Mouse (Mus musculus): ENCODE data around the gene Gm28845. TPM values are rescaled to one million over a fixed set of nuclear protein-coding genes. Genes with fewer than 3 reads are reported as not detected.

Gene Gm28845
- polyA plus RNA-seq (2014; fragmentation: Illumina TruSeq; extraction: RNeasy Lipid Tissue Mini Kit (QIAGEN cat#74804); ENCODE audit: low read depth, low replicate concordance), result not detected

GRCm38 (mm10) chr1:65119438-65119837, at the start of gene Gm28845:
Gene Gm28845 (minus strand): TSS chr1:65119558.

GRCm38 (mm10) chr1:65122574-65123372, 3.4 kb upstream of the Gm28845 start, which contains the start of gene D630023F18Rik:
Gene D630023F18Rik (minus strand): TSS chr1:65123214.

DNA sequence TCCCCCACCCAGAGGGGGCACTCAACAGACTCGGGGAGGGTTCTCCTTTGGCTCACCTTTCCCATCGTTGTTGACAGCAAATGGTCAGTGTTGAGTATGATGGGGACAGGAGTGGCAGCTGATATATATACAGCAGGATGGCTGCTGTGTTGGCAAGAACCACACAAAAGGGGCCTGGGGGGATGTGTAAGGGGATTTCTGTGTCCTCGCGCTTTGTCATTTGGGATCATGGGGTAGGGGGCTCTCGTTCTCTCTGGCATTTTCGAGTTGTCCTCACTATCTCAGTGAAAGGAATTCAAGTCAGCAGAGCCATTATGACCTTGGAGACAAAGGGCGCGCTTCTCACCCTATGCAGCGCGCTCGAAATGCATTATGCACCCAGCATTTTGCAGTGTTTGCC, 16.1 kb downstream of the Gm28845 start, which contains the start of gene Cryga:
Gene Cryga (minus strand): TSS at position 101 of the 400 bp plus-strand sequence.

GRCm38 (mm10) chr1:65082188-65082587, 37.2 kb downstream of the Gm28845 start, which contains the start of gene Crygb:
Gene Crygb (minus strand): TSS chr1:65082288.

GRCm38 (mm10) chr1:65073589-65073988, 45.8 kb downstream of the Gm28845 start, which contains the start of gene Crygc:
Gene Crygc (minus strand): TSS chr1:65073689.

GRCm38 (mm10) chr1:65063352-65063751, 56.0 kb downstream of the Gm28845 start, which contains the start of gene Crygd:
Gene Crygd (minus strand): TSS chr1:65063452.

DNA sequence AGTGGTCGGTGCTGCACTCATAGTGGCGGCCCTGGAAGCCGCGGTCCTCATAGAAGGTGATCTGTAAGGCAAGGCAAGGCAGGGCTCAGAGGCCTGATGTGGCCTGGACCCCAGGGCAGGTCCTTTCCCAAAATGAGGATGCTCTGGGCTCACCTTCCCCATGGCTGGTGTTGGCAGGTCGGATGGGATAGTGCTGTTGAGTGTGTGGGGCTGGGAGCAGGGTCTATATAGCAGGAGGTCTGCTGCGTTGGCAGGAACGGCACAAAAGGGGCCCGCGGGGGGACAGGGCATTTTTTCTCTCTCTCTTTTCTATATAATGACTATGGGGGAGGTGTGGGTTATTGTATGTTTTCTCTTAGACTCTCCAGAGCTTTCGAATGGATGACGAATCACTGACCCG, 68.4 kb downstream of the Gm28845 start, which contains the start of gene Cryge:
Gene Cryge (minus strand): TSS at position 198 of the 400 bp plus-strand sequence.

Other genes with a start within 250 kb of the Gm28845 start
- gene Plekhm3, start 162.7 kb downstream of the Gm28845 start, polyA plus RNA-seq (2014; fragmentation: Illumina TruSeq; extraction: RNeasy Lipid Tissue Mini Kit (QIAGEN cat#74804); ENCODE audit: low read depth, low replicate concordance), result 2.7 TPM
- 234 TPM for gene Akr1cl, start 86.8 kb downstream of the Gm28845 start, polyA plus RNA-seq (2014; fragmentation: Illumina TruSeq; extraction: RNeasy Lipid Tissue Mini Kit (QIAGEN cat#74804); ENCODE audit: low read depth, low replicate concordance)
- gene Cryge, start 68.4 kb downstream of the Gm28845 start, polyA plus RNA-seq (2014; fragmentation: Illumina TruSeq; extraction: RNeasy Lipid Tissue Mini Kit (QIAGEN cat#74804); ENCODE audit: low read depth, low replicate concordance), result not detected
- not detected for gene Crygd, start 56.1 kb downstream of the Gm28845 start, polyA plus RNA-seq (2014; fragmentation: Illumina TruSeq; extraction: RNeasy Lipid Tissue Mini Kit (QIAGEN cat#74804); ENCODE audit: low read depth, low replicate concordance)
- gene Crygc, start 45.9 kb downstream of the Gm28845 start, polyA plus RNA-seq (2014; fragmentation: Illumina TruSeq; extraction: RNeasy Lipid Tissue Mini Kit (QIAGEN cat#74804); ENCODE audit: low read depth, low replicate concordance), result not detected
- not detected for gene Crygb, start 37.3 kb downstream of the Gm28845 start, polyA plus RNA-seq (2014; fragmentation: Illumina TruSeq; extraction: RNeasy Lipid Tissue Mini Kit (QIAGEN cat#74804); ENCODE audit: low read depth, low replicate concordance)
- not detected for gene Cryga, start 16.2 kb downstream of the Gm28845 start, polyA plus RNA-seq (2014; fragmentation: Illumina TruSeq; extraction: RNeasy Lipid Tissue Mini Kit (QIAGEN cat#74804); ENCODE audit: low read depth, low replicate concordance)
- not detected for gene D630023F18Rik, start 3.7 kb upstream of the Gm28845 start, polyA plus RNA-seq (2014; fragmentation: Illumina TruSeq; extraction: RNeasy Lipid Tissue Mini Kit (QIAGEN cat#74804); ENCODE audit: low read depth, low replicate concordance)
- 100.0 TPM for gene Idh1, start 66.9 kb upstream of the Gm28845 start, polyA plus RNA-seq (2014; fragmentation: Illumina TruSeq; extraction: RNeasy Lipid Tissue Mini Kit (QIAGEN cat#74804); ENCODE audit: low read depth, low replicate concordance)
- gene Pikfyve, start 67.1 kb upstream of the Gm28845 start, polyA plus RNA-seq (2014; fragmentation: Illumina TruSeq; extraction: RNeasy Lipid Tissue Mini Kit (QIAGEN cat#74804); ENCODE audit: low read depth, low replicate concordance), result 16.2 TPM
- gene Pth2r, start 162.5 kb upstream of the Gm28845 start, polyA plus RNA-seq (2014; fragmentation: Illumina TruSeq; extraction: RNeasy Lipid Tissue Mini Kit (QIAGEN cat#74804); ENCODE audit: low read depth, low replicate concordance), result 3.8 TPM

Measured in testis, adult 10 weeks (tissue).